Mouse (Mus musculus): ENCODE data around the gene Ubxn1. TPM values are rescaled to one million over a fixed set of nuclear protein-coding genes. Genes with fewer than 3 reads are reported as not detected.
"Not testable (repeated sequence)": the region's sequence is repeated elsewhere in the genome, so short reads cannot be mapped to it uniquely, and the experiment has no call there.

Ubxn1 gene
- 100 to 1,000 TPM; 207 to 248 (median 231) TPM for total RNA-seq (2022)

- DNase-seq (ENCODE audit: low spot score in 2 of 2), result peak; percentile 95 to 96
Observed at GRCm38 (mm10) chr19:8871267-8872186, at the start of gene Ubxn1. Gene Ubxn1 (plus strand): TSS chr19:8871496.

- DNase-seq (ENCODE audit: low spot score in 2 of 2), result no peak
Observed at GRCm38 (mm10) chr19:8822696-8823095, 48.6 kb upstream of the Ubxn1 start.

GRCm38 (mm10) chr19:8829660-8830059 lies 41.6 kb upstream of the Ubxn1 start, which contains the start of gene AC129217.1:
Gene AC129217.1 (plus strand): TSS chr19:8829773.
- no peak for DNase-seq (ENCODE audit: low spot score in 2 of 2)

GRCm38 (mm10) chr19:8830664-8831063 lies 40.6 kb upstream of the Ubxn1 start:
- no peak for DNase-seq (ENCODE audit: low spot score in 2 of 2)

- no peak for DNase-seq (ENCODE audit: low spot score in 2 of 2)
Observed at GRCm38 (mm10) chr19:8831262-8831661, 40.0 kb upstream of the Ubxn1 start.

GRCm38 (mm10) chr19:8832971-8833370 lies 38.3 kb upstream of the Ubxn1 start:
- DNase-seq (ENCODE audit: low spot score in 2 of 2), result no peak

GRCm38 (mm10) chr19:8836327-8836726 lies 35.0 kb upstream of the Ubxn1 start:
- not testable (repeated sequence) for DNase-seq (ENCODE audit: low spot score in 2 of 2)

- peak; percentile 71 to 74 for DNase-seq (ENCODE audit: low spot score in 2 of 2)
Observed at GRCm38 (mm10) chr19:8837251-8837791, 34.0 kb upstream of the Ubxn1 start, which contains the start of gene Bscl2. Gene Bscl2 (plus strand): TSS chr19:8837467.

- DNase-seq (ENCODE audit: low spot score in 2 of 2), result no peak
Observed at GRCm38 (mm10) chr19:8838041-8838730, 33.1 kb upstream of the Ubxn1 start.

- DNase-seq (ENCODE audit: low spot score in 2 of 2), result no peak
Observed at GRCm38 (mm10) chr19:8839103-8839907, 32.0 kb upstream of the Ubxn1 start, which contains the start of gene Gng3. Gene Gng3 (minus strand): TSS chr19:8839194.

GRCm38 (mm10) chr19:8839908-8840791 lies 31.1 kb upstream of the Ubxn1 start:
- DNase-seq (ENCODE audit: low spot score in 2 of 2), result peak in 1 of 2 experiments; percentile 48

GRCm38 (mm10) chr19:8841012-8841411 lies 30.3 kb upstream of the Ubxn1 start:
- no peak for DNase-seq (ENCODE audit: low spot score in 2 of 2)

GRCm38 (mm10) chr19:8842961-8843360 lies 28.3 kb upstream of the Ubxn1 start:
- no peak for DNase-seq (ENCODE audit: low spot score in 2 of 2)

- peak; percentile 59 to 61 for DNase-seq (ENCODE audit: low spot score in 2 of 2)
Observed at GRCm38 (mm10) chr19:8844371-8845129, 26.7 kb upstream of the Ubxn1 start.

- DNase-seq (ENCODE audit: low spot score in 2 of 2), result no peak
Observed at GRCm38 (mm10) chr19:8848356-8848755, 22.9 kb upstream of the Ubxn1 start.

GRCm38 (mm10) chr19:8850402-8850901 lies 20.8 kb upstream of the Ubxn1 start, which contains the start of gene Lrrn4cl:
Gene Lrrn4cl (plus strand): TSS chr19:8850768.
- DNase-seq (ENCODE audit: low spot score in 2 of 2), result peak; percentile 58 to 73

GRCm38 (mm10) chr19:8851639-8852038 lies 19.7 kb upstream of the Ubxn1 start:
- DNase-seq (ENCODE audit: low spot score in 2 of 2), result no peak

- peak; percentile 67 to 68 for DNase-seq (ENCODE audit: low spot score in 2 of 2)
Observed at GRCm38 (mm10) chr19:8852236-8852928, 18.9 kb upstream of the Ubxn1 start.
